Mouse (Mus musculus): ENCODE results near the gene Rnf150. TPM values are rescaled to one million over a fixed set of nuclear protein-coding genes. Genes with fewer than 3 reads are reported as not detected.

Gene Rnf150
- total and polyA plus RNA-seq, 3 experiments = not detected

- H3K9ac ChIP-seq (ENCODE audit: control insufficient read depth, low read depth, low read length, poor library complexity, severe bottlenecking) = no peak overlapping the region
- H3K9me3 ChIP-seq (replicated peaks; ENCODE audit: insufficient read depth, low read length) = no peaks in the 10 kb centered on the region
- TF ChIP-seq MXI1 (IDR thresholded peaks at IDR 0.05; ENCODE audit: low read depth, low read length) = no peak
- TF ChIP-seq SMC3 (IDR thresholded peaks at IDR 0.05; ENCODE audit: low read depth, low read length) = no peak
- TF ChIP-seq ETS1 (IDR thresholded peaks at IDR 0.05; ENCODE audit: low read depth, low read length) = no peak
- no peak for TF ChIP-seq KAT2A (conservative IDR thresholded peaks at IDR 0.05; ENCODE audit: low read depth, low read length)
- TF ChIP-seq NRF1 (IDR thresholded peaks at IDR 0.05; ENCODE audit: insufficient read depth, low read depth, low read length, poor library complexity, severe bottlenecking) = no peak
- no peak for TF ChIP-seq POLR2A (IDR thresholded peaks at IDR 0.05; ENCODE audit: control insufficient read depth in 1 of 2, insufficient read depth in 1 of 2, low read depth in 1 of 2, low read length in 2 of 2, poor library complexity in 1 of 2)
- TF ChIP-seq ZMIZ1 (IDR thresholded peaks at IDR 0.05; ENCODE audit: low read depth, low read length) = no peak
- no peaks in the 10 kb centered on the region for H3K27me3 ChIP-seq (ENCODE audit: control insufficient read depth in 1 of 2, insufficient read depth in 2 of 2, low read length in 2 of 2)
- H3K36me3 ChIP-seq (ENCODE audit: control insufficient read depth in 1 of 2, insufficient read depth in 2 of 2, low read length in 2 of 2) = no peaks in the 10 kb centered on the region
- H3K4me1 ChIP-seq (ENCODE audit: control insufficient read depth in 1 of 2, insufficient read depth in 2 of 2, low read length in 2 of 2) = no peaks in the 10 kb centered on the region
- H3K79me2 ChIP-seq (ENCODE audit: control insufficient read depth, insufficient read depth, low read length, poor library complexity) = no peaks in the 10 kb centered on the region
- H3K27ac ChIP-seq (ENCODE audit: control insufficient read depth, low read depth, low read length) = no peak overlapping the region
- no peak overlapping the region for H3K4me3 ChIP-seq (ENCODE audit: control insufficient read depth in 1 of 2, insufficient read depth in 1 of 2, low read depth in 2 of 2, low read length in 2 of 2)
- no peak for DNase-seq (ENCODE audit: low read depth, low spot score)
Observed at GRCm38 (mm10) chr8:83076621-83077020, 213.5 kb downstream of the Rnf150 start.

GRCm38 (mm10) chr8:83077329-83077728, 214.2 kb downstream of the Rnf150 start:
- no peaks in the 10 kb centered on the region for H3K4me1 ChIP-seq (ENCODE audit: control insufficient read depth in 1 of 2, insufficient read depth in 2 of 2, low read length in 2 of 2)
- no peak for DNase-seq (ENCODE audit: low read depth, low spot score)
- H3K27me3 ChIP-seq (ENCODE audit: control insufficient read depth in 1 of 2, insufficient read depth in 2 of 2, low read length in 2 of 2) = no peaks in the 10 kb centered on the region
- H3K27ac ChIP-seq (ENCODE audit: control insufficient read depth, low read depth, low read length) = no peak overlapping the region
- no peaks in the 10 kb centered on the region for H3K79me2 ChIP-seq (ENCODE audit: control insufficient read depth, insufficient read depth, low read length, poor library complexity)
- H3K9ac ChIP-seq (ENCODE audit: control insufficient read depth, low read depth, low read length, poor library complexity, severe bottlenecking) = no peak overlapping the region
- H3K4me3 ChIP-seq (ENCODE audit: control insufficient read depth in 1 of 2, insufficient read depth in 1 of 2, low read depth in 2 of 2, low read length in 2 of 2) = no peak overlapping the region
- no peaks in the 10 kb centered on the region for H3K36me3 ChIP-seq (ENCODE audit: control insufficient read depth in 1 of 2, insufficient read depth in 2 of 2, low read length in 2 of 2)
- TF ChIP-seq RAD21 (IDR thresholded peaks at IDR 0.05; ENCODE audit: low read depth, low read length) (no peak), CTCF (IDR thresholded peaks at IDR 0.05 in 2 of 3, conservative IDR thresholded peaks at IDR 0.05 in 1 of 3; ENCODE audit: control insufficient read depth in 1 of 3, insufficient read depth in 1 of 3, low read depth in 2 of 3, low read length in 3 of 3, poor library complexity in 1 of 3, severe bottlenecking in 1 of 3) (no peak), TCF12 (IDR thresholded peaks at IDR 0.05; ENCODE audit: low read depth, low read length) (no peak), HCFC1 (IDR thresholded peaks at IDR 0.05; ENCODE audit: low read depth, low read length) (no peak), BHLHE40 (IDR thresholded peaks at IDR 0.05; ENCODE audit: borderline replicate concordance, low read depth, low read length) (no peak), POLR2AphosphoS2 (IDR thresholded peaks at IDR 0.05; ENCODE audit: low read length) (no peak), RCOR1 (IDR thresholded peaks at IDR 0.05; ENCODE audit: low read depth, low read length) (no peak), POLR2AphosphoS5 (IDR thresholded peaks at IDR 0.05; ENCODE audit: borderline replicate concordance, low read depth, low read length) (no peak), CHD2 (IDR thresholded peaks at IDR 0.05; ENCODE audit: low read length) (no peak), MYC (IDR thresholded peaks at IDR 0.05; ENCODE audit: low read depth, low read length) (no peak)
- H3K9me3 ChIP-seq (replicated peaks; ENCODE audit: insufficient read depth, low read length) = no peaks in the 10 kb centered on the region

All from MEL (cell line).